Mouse (Mus musculus) retina, postnatal 1 day (tissue): ENCODE measurements at regions not wholly inside any gene's neighbourhood (a gene's known extent, or its start where the extent isn't known, plus 50 kb on each side); places are given as distances from the start of the nearest gene placed in this dataset.

Experiments
- DNase-seq: peaks from one replicate; pipeline ENCODE4 v3.0.0-alpha.2; 2012

GRCm38 (mm10) chr8:8745615-8746285 lies 55.4 kb upstream of the Arglu1 start:
- DNase-seq, result no peak
